Mouse (Mus musculus) testis, adult 2 months (tissue): Measurements from ENCODE around the gene Helz.

Source experiments
- CTCF ChIP-seq: fragments of 200-500 bp; IDR thresholded peaks from 2 replicates; pipeline ENCODE4 v1.5.1; 2012; ENCODE audit warnings: low read depth, mild to moderate bottlenecking, inconsistent platforms, low read length, moderate library complexity; ENCODE audit not compliant: control insufficient read depth, insufficient read depth, insufficient replicate concordance
- POLR2A ChIP-seq: fragments of 200-500 bp; IDR thresholded peaks from 2 replicates; pipeline ENCODE4 v1.6.1; 2012; ENCODE audit warnings: low read depth, mild to moderate bottlenecking, inconsistent platforms, low read length, moderate library complexity; ENCODE audit not compliant: control insufficient read depth

DNA sequence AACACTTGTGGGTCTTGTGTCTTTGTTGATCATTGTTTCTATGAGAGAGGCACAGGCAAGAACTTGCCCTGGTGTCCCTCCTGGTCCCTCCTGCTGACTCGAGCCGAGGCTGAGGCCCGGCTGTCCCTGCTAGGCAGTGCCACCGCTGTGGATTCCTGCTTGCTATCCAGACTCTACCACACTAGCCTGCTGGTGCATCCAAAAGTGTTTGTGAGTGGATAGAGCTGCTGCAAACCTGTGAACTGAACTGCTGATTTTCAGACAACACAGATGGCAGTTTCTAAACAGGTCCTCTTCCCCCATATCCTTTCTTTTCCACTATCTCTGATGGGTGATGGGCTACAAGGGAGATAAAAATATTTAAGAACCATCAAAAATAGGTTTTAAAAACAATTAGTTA is 107.8 kb downstream of the Helz start:
- TF ChIP-seq CTCF (no peak), POLR2A (no peak)
